ENCODE assay signal across 11 mouse cellular contexts in the genomic region with DNA sequence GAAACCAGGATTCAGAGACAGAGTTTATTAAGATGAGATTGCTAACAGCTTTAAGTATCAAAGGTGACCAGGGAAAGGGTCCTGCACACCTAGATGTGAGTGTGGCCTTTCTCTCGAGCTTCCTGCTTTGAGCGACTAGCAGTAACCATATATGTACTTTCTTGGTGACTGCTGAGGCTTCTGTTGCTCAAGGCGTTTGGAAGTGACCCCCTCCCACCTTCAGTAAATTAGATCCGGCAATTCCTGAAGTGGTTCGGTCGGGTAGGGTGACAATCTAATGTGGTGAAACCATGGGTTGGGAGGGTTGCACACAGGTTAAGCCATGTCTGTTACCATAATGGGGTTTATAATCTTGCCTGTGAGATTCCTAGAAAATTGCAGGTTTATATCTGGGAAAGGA. TPM values are rescaled to one million over a fixed set of nuclear protein-coding genes. Genes with fewer than 3 reads are reported as not detected.
DNase-seq lines count a peak whose midpoint lies in the region; ATAC-seq lines count a peak whose summit lies in the region.
"Had no signal": no experiment of that assay in that cellular context is flagged by ENCODE, and none has a peak within 500 bp of the region (broad histone marks: within the 10 kb centered on the region; RNA-seq: fewer than 3 reads in every experiment).

No protein-coding gene starts in this region.

- H3K9ac ChIP-seq in lung, embryonic 15.5 days, result no peak overlapping the region
- peak overlapping the region; percentile 71; the same call in 1 of the 2 replicates for H3K9ac ChIP-seq in intestine, embryonic 16.5 days (ENCODE audit: low read depth, low read length)
- H3K9ac ChIP-seq in neural tube, embryonic 14.5 days (replicated peaks; ENCODE audit: low read depth, low read length), result 0 out of 2 replicates have a peak overlapping the region, but pooled peaks have one; percentile 68

- DNase-seq in heart, adult 11 months, result peak; percentile 75
- DNase-seq in heart, postnatal 25 days (ENCODE audit: low spot score), result no peak
- no peak for DNase-seq in lung, postnatal 25 days (ENCODE audit: low spot score)
- no peak for DNase-seq in right cerebral cortex, adult 2 months (ENCODE audit: low spot score in 2 of 2)

- intact Hi-C loops in heart, postnatal 25 days (cut with DNase I), result no loop called here

- H3K4me3 ChIP-seq in lung, embryonic 15.5 days, result no peak overlapping the region
- no peak overlapping the region for H3K4me3 ChIP-seq in intestine, embryonic 16.5 days (ENCODE audit: low read length)
- no peak overlapping the region for H3K4me3 ChIP-seq in neural tube, embryonic 14.5 days (ENCODE audit: low read depth, low read length)

- peak overlapping the region; percentile 79; the same call in 1 of the 2 replicates for H3K4me2 ChIP-seq in lung, embryonic 15.5 days
- H3K4me2 ChIP-seq in intestine, embryonic 16.5 days (ENCODE audit: low read depth, low read length), result no peak overlapping the region
- H3K4me2 ChIP-seq in neural tube, embryonic 14.5 days (ENCODE audit: low read depth, low read length), result no peak overlapping the region

- H3K36me3 ChIP-seq in lung, embryonic 15.5 days, result no peaks in the 10 kb centered on the region
- no peaks in the 10 kb centered on the region for H3K36me3 ChIP-seq in intestine, embryonic 16.5 days (ENCODE audit: control insufficient read depth, insufficient read depth, low read length)
- H3K36me3 ChIP-seq in neural tube, embryonic 14.5 days (ENCODE audit: control insufficient read depth, insufficient read depth, low read length), result no peaks in the 10 kb centered on the region

- H3K27me3 ChIP-seq in lung, embryonic 15.5 days, result no peaks in the 10 kb centered on the region
- H3K27me3 ChIP-seq in intestine, embryonic 16.5 days (replicated peaks; ENCODE audit: control insufficient read depth, insufficient read depth, low read length), result no peaks in the 10 kb centered on the region
- H3K27me3 ChIP-seq in neural tube, embryonic 14.5 days (ENCODE audit: control insufficient read depth, insufficient read depth, low read length), result no peaks in the 10 kb centered on the region

- no peak for ATAC-seq in lung, embryonic 15.5 days (ENCODE audit: borderline replicate concordance, extremely low read depth, low FRiP score, low TSS enrichment)
- no peak for ATAC-seq in intestine, embryonic 16.5 days
- no peak for ATAC-seq in neural tube, embryonic 14.5 days (ENCODE audit: low read depth)
- no peak for ATAC-seq in frontal cortex, adult (ENCODE audit: low TSS enrichment)

- WGBS in lung, embryonic 15.5 days, result 57% methylated on average over 6 of the region's 6 CpGs
- 69% methylated on average over 6 of the region's 6 CpGs for WGBS in intestine, embryonic 16.5 days
- WGBS in neural tube, embryonic 14.5 days, result 73% methylated on average over 6 of the region's 6 CpGs

- H3K4me1 ChIP-seq in lung, embryonic 15.5 days, result peaks cover 56% of the 10 kb centered on the region
- H3K4me1 ChIP-seq in intestine, embryonic 16.5 days (ENCODE audit: control insufficient read depth, insufficient read depth, low read length), result peaks cover 30% of the 10 kb centered on the region
- H3K4me1 ChIP-seq in neural tube, embryonic 14.5 days (ENCODE audit: control insufficient read depth, insufficient read depth, low read length), result peaks cover 30% of the 10 kb centered on the region

- H3K27ac ChIP-seq in lung, embryonic 15.5 days, result peak overlapping the region; percentile 97
- H3K27ac ChIP-seq in intestine, embryonic 16.5 days (ENCODE audit: low read length), result peak overlapping the region; percentile 81; the same call in 1 of the 2 replicates
- no peak overlapping the region for H3K27ac ChIP-seq in neural tube, embryonic 14.5 days (ENCODE audit: low read depth, low read length)

- H3K9me3 ChIP-seq in lung, embryonic 15.5 days, result no peaks in the 10 kb centered on the region
- no peaks in the 10 kb centered on the region for H3K9me3 ChIP-seq in intestine, embryonic 16.5 days (ENCODE audit: control insufficient read depth, low read length)
- no peaks in the 10 kb centered on the region for H3K9me3 ChIP-seq in neural tube, embryonic 14.5 days (ENCODE audit: control insufficient read depth, low read length)

RNA-seq across cellular contexts. Expression of a gene that starts 36.3 kb away (rescaled TPM):
- 100 to 1,000 TPM; 282 to 346 TPM for total RNA-seq in heart, postnatal 25 days (2021)
- 2,618 and 2,638 TPM in 2 replicates for polyA plus RNA-seq in lung, embryonic 15.5 days (2015; fragmentation: Nextera tagmentation; extraction: Ambion mirVana)
- polyA plus RNA-seq in intestine, embryonic 16.5 days (2015; fragmentation: Nextera tagmentation; extraction: Ambion mirVana), result 2,886 and 2,944 TPM in 2 replicates
- 4,176 and 4,177 TPM in 2 replicates for polyA plus RNA-seq in neural tube, embryonic 14.5 days (2014; fragmentation: Nextera tagmentation; extraction: Ambion mirVana)

RNA-seq across cellular contexts. Expression of a gene that starts 49.3 kb away (rescaled TPM):
- total RNA-seq in heart, postnatal 25 days (2021), result not detected
- polyA plus RNA-seq in lung, embryonic 15.5 days (2015; fragmentation: Nextera tagmentation; extraction: Ambion mirVana), result 0.38 and 0.56 TPM in 2 replicates
- polyA plus RNA-seq in intestine, embryonic 16.5 days (2015; fragmentation: Nextera tagmentation; extraction: Ambion mirVana), result 0.55 TPM in 1 of 2 replicates, not detected in the other
- polyA plus RNA-seq in neural tube, embryonic 14.5 days (2014; fragmentation: Nextera tagmentation; extraction: Ambion mirVana), result 0.63 and 1.7 TPM in 2 replicates
- total RNA-seq: CH12.LX; heart, postnatal 14 days; left cerebral cortex, adult 18-20 months had no signal
